Comparison of ENCODE assay signal across 1 mouse cellular context in the genomic region with DNA sequence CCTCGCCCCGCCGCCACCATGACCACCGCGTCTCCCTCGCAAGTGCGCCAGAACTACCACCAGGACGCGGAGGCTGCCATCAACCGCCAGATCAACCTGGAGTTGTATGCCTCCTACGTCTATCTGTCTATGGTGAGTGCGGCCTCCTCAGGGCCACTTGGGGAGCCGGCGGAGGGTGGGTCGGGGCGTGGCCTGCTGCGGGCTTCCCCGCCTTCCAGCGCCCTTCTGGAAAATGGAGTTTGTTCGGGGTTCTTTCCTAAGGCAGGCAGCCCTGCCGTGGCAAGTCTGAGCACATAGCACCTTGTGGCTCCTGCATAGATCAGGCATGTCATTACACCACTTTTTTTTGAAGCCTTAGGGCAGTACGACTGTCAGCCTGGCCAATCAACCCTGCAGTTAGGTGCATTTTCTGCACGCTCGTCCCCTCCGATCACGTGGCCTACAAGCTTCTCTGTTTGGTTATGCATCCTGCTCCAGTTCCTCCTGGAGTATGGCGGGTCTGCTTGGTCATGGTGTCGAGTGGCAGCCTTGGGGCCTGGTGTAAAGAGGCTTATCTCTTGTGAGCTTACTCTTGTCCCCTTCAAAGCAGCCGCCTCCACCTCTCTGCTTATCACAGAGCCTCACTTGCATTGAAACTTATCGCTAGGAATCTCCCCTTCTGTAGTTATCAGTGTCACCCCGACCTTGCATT.
TF ChIP-seq lines count a peak whose summit lies in the region.

No protein-coding gene starts in this region.

TF ChIP-seq in CH12.LX, 34 proteins besides CTCF, POLR2A, EP300 and RAD21 (continued from another document):
- no peak for TF ChIP-seq UBTF (IDR thresholded peaks at IDR 0.05; ENCODE audit: low read depth, low read length)
- TF ChIP-seq TBP (conservative IDR thresholded peaks at IDR 0.05; ENCODE audit: low read depth, low read length) = no peak
- TF ChIP-seq POLR2AphosphoS2 (IDR thresholded peaks at IDR 0.05; ENCODE audit: low read depth, low read length) = peak; percentile 4
- no peak for TF ChIP-seq MAFK (IDR thresholded peaks at IDR 0.05; ENCODE audit: insufficient replicate concordance, low read length)
- no peak for TF ChIP-seq NRF1 (IDR thresholded peaks at IDR 0.05; ENCODE audit: low read depth, low read length)
- no peak for TF ChIP-seq ZNF384 (IDR thresholded peaks at IDR 0.05; ENCODE audit: low read depth, low read length)
- no peak for TF ChIP-seq ZMIZ1 (IDR thresholded peaks at IDR 0.05; ENCODE audit: low read depth, low read length)
- peak; percentile 67; the same call in 1 of the 2 replicates for TF ChIP-seq MYC (IDR thresholded peaks at IDR 0.05; ENCODE audit: low read depth, low read length)
- TF ChIP-seq HCFC1 (IDR thresholded peaks at IDR 0.05; ENCODE audit: low read depth, low read length) = no peak; the same call in 1 of the 2 replicates
- TF ChIP-seq RCOR1 (conservative IDR thresholded peaks at IDR 0.05; ENCODE audit: low read depth, low read length) = no peak
- no peak for TF ChIP-seq MEF2A (IDR thresholded peaks at IDR 0.05; ENCODE audit: borderline replicate concordance, low read depth, low read length)
- TF ChIP-seq ZC3H11A (IDR thresholded peaks at IDR 0.05; ENCODE audit: low read depth, low read length) = no peak
- TF ChIP-seq KAT2A (IDR thresholded peaks at IDR 0.05; ENCODE audit: insufficient replicate concordance, low read length) = no peak
- no peak for TF ChIP-seq JUN (IDR thresholded peaks at IDR 0.05; ENCODE audit: insufficient read depth, low read depth, low read length)
- no peak for TF ChIP-seq SMC3 (IDR thresholded peaks at IDR 0.05; ENCODE audit: low read depth, low read length)
